Mouse (Mus musculus) CH12.LX (cell line): ENCODE results near the gene Dhrs4. TPM values are rescaled to one million over a fixed set of nuclear protein-coding genes. Genes with fewer than 3 reads are reported as not detected.

ENCODE experiments used
- DNase-seq: peaks from one replicate; pipeline ENCODE4 v3.0.0-alpha.2; 2013; ENCODE audit errors: extremely low read depth
- H3K27ac ChIP-seq: 2 replicates; pipeline ENCODE4 v1.5.1; 2012; ENCODE audit warnings: low read depth, mild to moderate bottlenecking, control low read depth, moderate library complexity; ENCODE audit not compliant: insufficient read depth
- H3K27me3 ChIP-seq: replicated peaks from 2 replicates; pipeline ENCODE3; 2012; ENCODE audit warnings: inconsistent platforms
- H3K36me3 ChIP-seq, 2 experiments: replicated peaks in 1 of 2; 2 replicates each; pipeline versions ENCODE3 to v1.6.1; 2012; ENCODE audit warnings: inconsistent platforms in 1 of 2, low read length in 1 of 2, mild to moderate bottlenecking in 1 of 2, mixed read lengths in 1 of 2, moderate library complexity in 1 of 2; ENCODE audit not compliant: control insufficient read depth in 1 of 2, insufficient read depth in 1 of 2
- H3K4me1 ChIP-seq, 2 experiments: 2 replicates each; pipeline ENCODE4 v1.6.1; 2012; ENCODE audit warnings: inconsistent platforms in 1 of 2, moderate library complexity in 1 of 2; ENCODE audit not compliant: insufficient read depth in 2 of 2, control insufficient read depth in 1 of 2
- H3K4me2 ChIP-seq: 2 replicates; pipeline ENCODE4 v1.6.1; 2012; ENCODE audit warnings: low read depth, mild to moderate bottlenecking, control low read depth; ENCODE audit not compliant: poor library complexity, insufficient read depth, severe bottlenecking
- H3K4me3 ChIP-seq, 3 experiments: fragments of 150-350 bp in 1 of 3; sonication (generic) in 1 of 3; replicated peaks in 1 of 3; 2 replicates each; pipeline versions ENCODE3 to v1.5.1; 2011 to 2012; ENCODE audit warnings: low read depth in 2 of 3, low read length in 2 of 3, mild to moderate bottlenecking in 2 of 3, moderate library complexity in 2 of 3, control low read depth in 1 of 3, improper control_type of control experiment in 1 of 3, inconsistent platforms in 1 of 3, mixed read lengths in 1 of 3; ENCODE audit not compliant: poor library complexity in 1 of 3
- H3K79me2 ChIP-seq: replicated peaks from 2 replicates; pipeline ENCODE4 v1.6.1; 2012; ENCODE audit warnings: mild to moderate bottlenecking, moderate library complexity; ENCODE audit not compliant: control insufficient read depth, poor library complexity, insufficient read depth, severe bottlenecking; ENCODE audit errors: extremely low read depth
- H3K9ac ChIP-seq: 2 replicates; pipeline ENCODE4 v1.6.1; 2012; ENCODE audit warnings: low read depth, mild to moderate bottlenecking, control low read depth, moderate library complexity; ENCODE audit not compliant: insufficient read depth
- H3K9me3 ChIP-seq: replicated peaks from 2 replicates; pipeline ENCODE3; 2012; ENCODE audit warnings: low read length, inconsistent platforms, mixed read lengths
- BHLHE40 ChIP-seq: IDR thresholded peaks from 2 replicates; pipeline ENCODE4 v1.6.1; 2011; ENCODE audit warnings: mild to moderate bottlenecking, low read depth, low read length, improper control_type of control experiment
- CHD1 ChIP-seq: IDR thresholded peaks from 2 replicates; pipeline ENCODE4 v1.6.1; 2012; ENCODE audit warnings: low read depth, low read length, improper control_type of control experiment, inconsistent platforms
- CHD2 ChIP-seq: IDR thresholded peaks from 2 replicates; pipeline ENCODE4 v1.6.1; 2011; ENCODE audit warnings: low read length, improper control_type of control experiment
- CTCF ChIP-seq, 2 experiments: IDR thresholded peaks in 1 of 2; conservative IDR thresholded peaks in 1 of 2; 2 replicates each; pipeline ENCODE4 v1.5.1; 2011 to 2012; ENCODE audit warnings: low read depth in 2 of 2, low read length in 2 of 2, improper control_type of control experiment in 1 of 2, inconsistent platforms in 1 of 2, mild to moderate bottlenecking in 1 of 2, moderate library complexity in 1 of 2
- E2F4 ChIP-seq: IDR thresholded peaks from 2 replicates; pipeline ENCODE4 v1.6.1; 2011; ENCODE audit warnings: low read depth, low read length, improper control_type of control experiment; ENCODE audit not compliant: insufficient replicate concordance
- ELF1 ChIP-seq: IDR thresholded peaks from 2 replicates; pipeline ENCODE4 v1.6.1; 2014; ENCODE audit warnings: low read depth, mild to moderate bottlenecking, inconsistent platforms, low read length, improper control_type of control experiment
- EP300 ChIP-seq: IDR thresholded peaks from 2 replicates; pipeline ENCODE4 v1.6.1; 2011; ENCODE audit warnings: low read length, improper control_type of control experiment
- ETS1 ChIP-seq: conservative IDR thresholded peaks from 2 replicates; pipeline ENCODE4 v1.6.1; 2012; ENCODE audit warnings: low read depth, mild to moderate bottlenecking, inconsistent platforms, low read length, improper control_type of control experiment, moderate library complexity
- GABPA ChIP-seq: IDR thresholded peaks from 2 replicates; pipeline ENCODE4 v1.6.1; 2012; ENCODE audit warnings: low read depth, low read length, improper control_type of control experiment, inconsistent platforms; ENCODE audit not compliant: insufficient replicate concordance
- HCFC1 ChIP-seq: IDR thresholded peaks from 2 replicates; pipeline ENCODE4 v1.6.1; 2012; ENCODE audit warnings: low read depth, mild to moderate bottlenecking, inconsistent platforms, low read length, improper control_type of control experiment
- IRF4 ChIP-seq: IDR thresholded peaks from 2 replicates; pipeline ENCODE4 v1.6.1; 2014; ENCODE audit warnings: low read depth, mild to moderate bottlenecking, inconsistent platforms, low read length, improper control_type of control experiment
- JUN ChIP-seq: IDR thresholded peaks from 2 replicates; pipeline ENCODE4 v1.6.1; 2011; ENCODE audit warnings: low read depth, mild to moderate bottlenecking, low read length, improper control_type of control experiment, moderate library complexity; ENCODE audit not compliant: insufficient read depth
- JUND ChIP-seq: conservative IDR thresholded peaks from 2 replicates; pipeline ENCODE4 v1.6.1; 2011; ENCODE audit warnings: low read depth, low read length, improper control_type of control experiment
- KAT2A ChIP-seq: IDR thresholded peaks from 2 replicates; pipeline ENCODE4 v1.6.1; 2012; ENCODE audit warnings: low read length, improper control_type of control experiment, inconsistent platforms; ENCODE audit not compliant: insufficient replicate concordance
- MAFK ChIP-seq: IDR thresholded peaks from 2 replicates; pipeline ENCODE4 v1.6.1; 2011; ENCODE audit warnings: low read length, improper control_type of control experiment; ENCODE audit not compliant: insufficient replicate concordance
- MAX ChIP-seq: IDR thresholded peaks from 2 replicates; pipeline ENCODE4 v1.6.1; 2011; ENCODE audit warnings: low read length, improper control_type of control experiment
- MAZ ChIP-seq: IDR thresholded peaks from 2 replicates; pipeline ENCODE4 v1.6.1; 2012; ENCODE audit warnings: low read depth, mild to moderate bottlenecking, inconsistent platforms, low read length, improper control_type of control experiment, moderate library complexity
- MEF2A ChIP-seq: IDR thresholded peaks from 2 replicates; pipeline ENCODE4 v1.6.1; 2014; ENCODE audit warnings: low read depth, mild to moderate bottlenecking, inconsistent platforms, low read length, improper control_type of control experiment, borderline replicate concordance
- MXI1 ChIP-seq: IDR thresholded peaks from 2 replicates; pipeline ENCODE4 v1.6.1; 2011; ENCODE audit warnings: mild to moderate bottlenecking, low read depth, low read length, improper control_type of control experiment
- MYC ChIP-seq: IDR thresholded peaks from 2 replicates; pipeline ENCODE4 v1.6.1; 2011; ENCODE audit warnings: low read depth, mild to moderate bottlenecking, improper control_type of control experiment, low read length
- NELFE ChIP-seq: IDR thresholded peaks from 2 replicates; pipeline ENCODE4 v1.6.1; 2011; ENCODE audit warnings: low read depth, low read length, improper control_type of control experiment
- NRF1 ChIP-seq: IDR thresholded peaks from 2 replicates; pipeline ENCODE4 v1.6.1; 2014; ENCODE audit warnings: low read depth, mild to moderate bottlenecking, inconsistent platforms, low read length, improper control_type of control experiment, moderate library complexity
- PAX5 ChIP-seq: IDR thresholded peaks from 2 replicates; pipeline ENCODE4 v1.6.1; 2012; ENCODE audit warnings: low read length, inconsistent platforms, mixed read lengths
- POLR2A ChIP-seq: IDR thresholded peaks from 2 replicates; pipeline ENCODE4 v1.6.1; 2011; ENCODE audit warnings: low read depth, mild to moderate bottlenecking, improper control_type of control experiment, low read length
- POLR2AphosphoS2 ChIP-seq: IDR thresholded peaks from 2 replicates; pipeline ENCODE4 v1.6.1; 2011; ENCODE audit warnings: low read depth, low read length, improper control_type of control experiment
- RAD21 ChIP-seq: IDR thresholded peaks from 2 replicates; pipeline ENCODE4 v1.6.1; 2011; ENCODE audit warnings: low read depth, mild to moderate bottlenecking, low read length, improper control_type of control experiment, moderate library complexity
- RCOR1 ChIP-seq: conservative IDR thresholded peaks from 2 replicates; pipeline ENCODE4 v1.6.1; 2012; ENCODE audit warnings: low read depth, mild to moderate bottlenecking, inconsistent platforms, low read length, improper control_type of control experiment
- SIN3A ChIP-seq: IDR thresholded peaks from 2 replicates; pipeline ENCODE4 v1.6.1; 2012; ENCODE audit warnings: low read length, improper control_type of control experiment, inconsistent platforms
- SMC3 ChIP-seq: IDR thresholded peaks from 2 replicates; pipeline ENCODE4 v1.6.1; 2011; ENCODE audit warnings: low read depth, low read length, improper control_type of control experiment
- TBP ChIP-seq: conservative IDR thresholded peaks from 2 replicates; pipeline ENCODE4 v1.6.1; 2011; ENCODE audit warnings: low read depth, low read length, improper control_type of control experiment
- TCF12 ChIP-seq: IDR thresholded peaks from 2 replicates; pipeline ENCODE4 v1.6.1; 2014; ENCODE audit warnings: low read depth, mild to moderate bottlenecking, inconsistent platforms, low read length, improper control_type of control experiment
- UBTF ChIP-seq: IDR thresholded peaks from 2 replicates; pipeline ENCODE4 v1.6.1; 2012; ENCODE audit warnings: low read depth, mild to moderate bottlenecking, inconsistent platforms, low read length, improper control_type of control experiment, moderate library complexity
- USF1 ChIP-seq: IDR thresholded peaks from 2 replicates; pipeline ENCODE4 v1.6.1; 2014; ENCODE audit warnings: low read depth, mild to moderate bottlenecking, inconsistent platforms, low read length, improper control_type of control experiment
- USF2 ChIP-seq: conservative IDR thresholded peaks from 2 replicates; pipeline ENCODE4 v1.6.1; 2011; ENCODE audit warnings: low read depth, low read length, improper control_type of control experiment
- ZC3H11A ChIP-seq: IDR thresholded peaks from 2 replicates; pipeline ENCODE4 v1.6.1; 2012; ENCODE audit warnings: low read depth, mild to moderate bottlenecking, inconsistent platforms, low read length, improper control_type of control experiment
- ZKSCAN1 ChIP-seq: IDR thresholded peaks from 2 replicates; pipeline ENCODE4 v1.6.1; 2012; ENCODE audit warnings: low read depth, inconsistent platforms, low read length, improper control_type of control experiment, borderline replicate concordance
- ZMIZ1 ChIP-seq: IDR thresholded peaks from 2 replicates; pipeline ENCODE4 v1.6.1; 2012; ENCODE audit warnings: low read depth, mild to moderate bottlenecking, inconsistent platforms, low read length, improper control_type of control experiment
- ZNF384 ChIP-seq: IDR thresholded peaks from 2 replicates; pipeline ENCODE4 v1.6.1; 2012; ENCODE audit warnings: low read depth, low read length, improper control_type of control experiment, inconsistent platforms
- dilution Hi-C: fragments of 300-500 bp; cut with MboI; formaldehyde crosslinking; loops from 2 replicates; pipeline ENCODE4 v1.14.3; 2020; ENCODE audit warnings: low sequenced_read_pairs; ENCODE audit not compliant: extremely low pct_unique_long_range_greater_than_20kb, extremely low pct_ligation_motif_present
- in situ Hi-C: fragments of 300-500 bp; cut with MboI; formaldehyde crosslinking; loops from 3 replicates; pipeline ENCODE4 v1.14.3; 2019; ENCODE audit warnings: low sequenced_read_pairs, low pct_ligation_motif_present, low pct_unique_long_range_greater_than_20kb, mixed read lengths
- polyA plus RNA-seq: library from polyadenylated mRNA; unstranded; fragments of >175 nt; gene quantifications from 2 replicates; pipeline ENCODE4 v1.2.1, GENCODE M21; 2012; ENCODE audit warnings: low read depth; ENCODE audit not compliant: insufficient read length
- total RNA-seq, 2 experiments: library from RNA; depleted of rRNA; stranded (reverse); fragments of 300-350 nt in 1 of 2; fragments of >200 nt in 1 of 2; gene quantifications; 2 replicates each; pipeline ENCODE4 v1.2.3; 2012 to 2014

Gene Dhrs4
- total and polyA plus RNA-seq, 3 experiments, result 27.9 to 60.2 (median 37.3) TPM

DNA sequence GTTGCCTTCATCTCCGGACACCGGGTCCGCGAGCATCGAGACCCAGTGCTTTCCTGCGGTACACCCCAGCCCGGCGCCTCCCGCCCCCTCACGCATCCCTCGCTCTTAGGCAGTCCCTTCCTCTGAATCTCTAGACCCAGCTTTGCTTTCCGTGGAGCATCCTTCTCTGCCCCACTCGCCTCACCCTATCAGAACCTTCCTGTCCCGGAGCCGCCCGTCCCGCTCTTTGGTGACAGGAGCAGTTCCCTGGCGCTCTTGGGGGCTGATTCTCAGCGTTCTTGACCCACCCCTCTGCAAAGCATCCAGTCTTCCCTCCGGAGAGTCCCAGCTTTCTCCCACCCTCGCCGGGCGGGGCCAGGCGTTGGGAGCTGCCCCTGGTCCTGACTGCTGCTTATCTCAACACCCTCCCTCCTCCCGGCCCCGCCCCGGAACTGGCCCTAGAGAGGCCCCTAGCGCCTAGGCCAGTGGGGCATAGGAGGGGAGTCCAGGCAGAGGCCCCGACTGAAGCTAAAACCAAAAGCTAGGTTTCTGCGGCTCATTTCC, 12.8 kb downstream of the Dhrs4 start:
- peaks cover 0 to 54% of the 10 kb centered on the region in 2 experiments for H3K36me3 ChIP-seq
- no peak overlapping the region; the same call in 1 of the 2 replicates for H3K27ac ChIP-seq
- H3K27me3 ChIP-seq, result no peaks in the 10 kb centered on the region
- peak; percentile 67 for DNase-seq
- in situ Hi-C loops (no loop called here), dilution Hi-C loops (no loop called here)
- H3K9me3 ChIP-seq, result no peaks in the 10 kb centered on the region
- peak overlapping the region; percentile 39; the same call in 1 of the 2 replicates for H3K9ac ChIP-seq
- peak overlapping the region; percentile 67 for H3K4me2 ChIP-seq
- peak overlapping the region; percentile 69 to 74 (median 73) for H3K4me3 ChIP-seq
- TF ChIP-seq TBP (no peak), ETS1 (peak; percentile 35; the same call in 1 of the 2 replicates), ELF1 (peak; percentile 69), RCOR1 (no peak), BHLHE40 (no peak), MEF2A (peak; percentile 74), SIN3A (peak; percentile 95), JUN (no peak), ZKSCAN1 (no peak), IRF4 (peak; percentile 72), NRF1 (peak; percentile 35; the same call in 1 of the 2 replicates), GABPA (no peak), NELFE (peak; percentile 45; the same call in 1 of the 2 replicates), MXI1 (peak; percentile 39), MAX (peak; percentile 36; the same call in 1 of the 2 replicates), CTCF (conservative IDR thresholded peaks at IDR 0.05 in 1 of 2, IDR thresholded peaks at IDR 0.05 in 1 of 2; ENCODE audit: low read depth in 2 of 2, low read length in 2 of 2) (no peak), SMC3 (no peak), CHD2 (no peak), ZC3H11A (no peak), UBTF (no peak), POLR2AphosphoS2 (no peak), E2F4 (no peak), POLR2A (peak; percentile 57), MAZ (peak; percentile 96), EP300 (0 out of 2 replicates have a peak, but pooled peaks have one; percentile 23), USF2 (no peak), CHD1 (no peak), ZMIZ1 (peak; percentile 56), USF1 (no peak), MAFK (no peak), ZNF384 (peak; percentile 32; the same call in 1 of the 2 replicates), JUND (no peak), RAD21 (no peak), PAX5 (no peak), MYC (no peak), KAT2A (no peak), TCF12 (peak; percentile 64; the same call in 1 of the 2 replicates), HCFC1 (peak; percentile 53)
- H3K79me2 ChIP-seq, result no peaks in the 10 kb centered on the region
- H3K4me1 ChIP-seq, result peaks cover 30 to 64% of the 10 kb centered on the region in 2 experiments
